Mouse (Mus musculus) heart, embryonic 14.5 days (tissue): ENCODE data around the gene Zbtb40. TPM values are rescaled to one million over a fixed set of nuclear protein-coding genes. Genes with fewer than 3 reads are reported as not detected.

ENCODE experiments used
- ATAC-seq: fragments of 200-750 bp; cut with Nextera tagmentation; 2 replicates; pipeline ENCODE4 v1.8.0; 2017; ENCODE audit warnings: low read depth, moderate TSS enrichment; ENCODE audit not compliant: insufficient number of reproducible peaks, insufficient read depth, low FRiP score
- H3K27ac ChIP-seq, 2 experiments: fragments of 200-500 bp in 1 of 2; fragments of 300-500 bp in 1 of 2; sonication (generic) in 1 of 2; replicated peaks in 1 of 2; 2 replicates each; pipeline ENCODE4 v1.5.1; 2012 to 2014; ENCODE audit warnings: low read depth in 2 of 2, low read length in 2 of 2, control low read depth in 1 of 2, mild to moderate bottlenecking in 1 of 2, mixed read lengths in 1 of 2; ENCODE audit not compliant: control insufficient read depth in 1 of 2, insufficient read depth in 1 of 2
- H3K27me3 ChIP-seq: fragments of 300-500 bp; sonication (generic); 2 replicates; pipeline ENCODE4 v1.6.1; 2014; ENCODE audit warnings: mild to moderate bottlenecking, low read length, control low read depth; ENCODE audit not compliant: control insufficient read depth, insufficient read depth
- H3K36me3 ChIP-seq: fragments of 300-500 bp; sonication (generic); 2 replicates; pipeline ENCODE4 v1.6.1; 2014; ENCODE audit warnings: mild to moderate bottlenecking, control low read depth, low read length, mixed read lengths; ENCODE audit not compliant: control insufficient read depth, insufficient read depth
- H3K4me1 ChIP-seq, 2 experiments: fragments of 200-500 bp in 1 of 2; fragments of 300-500 bp in 1 of 2; sonication (generic) in 1 of 2; 2 replicates each; pipeline ENCODE4 v1.6.1; 2012 to 2014; ENCODE audit warnings: low read length in 2 of 2, control low read depth in 1 of 2, mixed read lengths in 1 of 2; ENCODE audit not compliant: control insufficient read depth in 2 of 2, insufficient read depth in 2 of 2
- H3K4me2 ChIP-seq: fragments of 300-500 bp; sonication (generic); 2 replicates; pipeline ENCODE4 v1.6.1; 2014; ENCODE audit warnings: mild to moderate bottlenecking, low read length
- H3K4me3 ChIP-seq, 2 experiments: fragments of 200-500 bp in 1 of 2; fragments of 300-500 bp in 1 of 2; sonication (generic) in 1 of 2; 2 replicates each; pipeline ENCODE4 v1.5.1; 2012 to 2014; ENCODE audit warnings: low read length in 2 of 2, mild to moderate bottlenecking in 2 of 2, control low read depth in 1 of 2, low read depth in 1 of 2, moderate library complexity in 1 of 2; ENCODE audit not compliant: control insufficient read depth in 1 of 2, insufficient read depth in 1 of 2
- H3K9ac ChIP-seq: fragments of 300-500 bp; sonication (generic); 2 replicates; pipeline ENCODE4 v1.6.1; 2014; ENCODE audit warnings: mild to moderate bottlenecking, low read length
- H3K9me3 ChIP-seq: fragments of 300-500 bp; sonication (generic); 2 replicates; pipeline ENCODE4 v1.6.1; 2016; ENCODE audit warnings: low read length, control low read depth; ENCODE audit not compliant: control insufficient read depth
- WGBS: fragments of 180-500 bp; shearing (Covaris S2); extraction: QIAGEN DNeasy Blood & Tissue Kit; methylation state at CpG from one replicate; pipeline ENCODE4 v1.1.7; 2014; 5-methylcytosine and 5-hydroxymethylcytosine counted together
- polyA plus RNA-seq: library from polyadenylated mRNA; unstranded; fragments of >200 nt; fragmentation: Nextera tagmentation; extraction: Ambion mirVana; gene quantifications from 2 replicates; pipeline ENCODE4 v1.2.1, GENCODE M21; 2014

Zbtb40 gene
- polyA plus RNA-seq, 1 experiment from 2014 or later = 2.3 TPM

DNA sequence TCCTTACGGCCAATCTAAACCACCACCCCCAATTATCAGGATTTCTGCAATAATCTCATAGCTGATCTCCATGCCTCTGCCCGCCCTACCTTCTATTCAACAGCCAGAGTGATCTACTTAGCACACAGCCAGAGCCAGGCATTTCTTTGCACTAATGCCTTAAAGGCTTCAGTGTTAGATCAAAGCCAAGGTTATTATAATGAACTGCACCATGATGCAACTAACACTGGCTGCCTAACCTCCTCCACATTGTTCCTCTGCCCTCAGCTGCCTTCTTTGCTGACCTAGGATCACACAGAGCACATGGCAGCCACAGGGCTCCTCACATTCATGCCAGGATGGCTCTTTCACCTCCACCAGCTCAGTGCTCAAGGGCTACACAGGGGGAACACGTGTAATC lies 28.5 kb downstream of the Zbtb40 start:
- no peak overlapping the region for H3K4me2 ChIP-seq
- 0 out of 4 replicates have a peak, but pooled peaks cover 0 to under 1% of the 10 kb centered on the region in 2 experiments for H3K4me1 ChIP-seq
- WGBS = 74% methylated on average over 3 of the region's 3 CpGs
- H3K4me3 ChIP-seq = no peak overlapping the region
- no peak overlapping the region for H3K9ac ChIP-seq
- no peak for ATAC-seq
- H3K27ac ChIP-seq = no peak overlapping the region
- H3K36me3 ChIP-seq = peaks cover 33% of the 10 kb centered on the region
- H3K9me3 ChIP-seq = no peaks in the 10 kb centered on the region
- H3K27me3 ChIP-seq = no peaks in the 10 kb centered on the region

DNA sequence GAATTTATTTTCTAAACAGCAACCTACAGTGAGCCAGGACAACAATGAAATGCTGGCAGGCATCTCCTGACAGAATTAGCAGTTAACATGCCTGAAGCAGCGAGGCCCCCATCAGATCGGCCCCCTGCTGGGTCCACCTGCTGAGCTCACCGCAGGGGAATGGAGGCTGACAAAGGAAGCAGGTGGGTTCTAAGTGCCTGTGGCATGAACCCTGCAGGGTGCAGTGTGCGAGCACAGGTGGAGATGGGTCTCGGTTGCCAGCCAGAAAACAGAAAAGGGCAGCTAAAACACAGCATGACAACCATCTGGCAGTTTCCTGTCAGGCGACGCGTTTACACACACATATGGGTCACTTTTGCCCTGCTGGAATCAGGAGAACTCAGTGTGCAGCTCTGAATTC lies 32.7 kb downstream of the Zbtb40 start:
- H3K27me3 ChIP-seq = no peaks in the 10 kb centered on the region
- 66% methylated on average over 8 of the region's 8 CpGs for WGBS
- peaks cover 33% of the 10 kb centered on the region for H3K36me3 ChIP-seq
- no peak overlapping the region for H3K9ac ChIP-seq
- H3K27ac ChIP-seq = no peak overlapping the region
- H3K4me2 ChIP-seq = no peak overlapping the region
- no peak for ATAC-seq
- no peaks in the 10 kb centered on the region for H3K4me1 ChIP-seq
- H3K4me3 ChIP-seq = no peak overlapping the region
- H3K9me3 ChIP-seq = no peaks in the 10 kb centered on the region

DNA sequence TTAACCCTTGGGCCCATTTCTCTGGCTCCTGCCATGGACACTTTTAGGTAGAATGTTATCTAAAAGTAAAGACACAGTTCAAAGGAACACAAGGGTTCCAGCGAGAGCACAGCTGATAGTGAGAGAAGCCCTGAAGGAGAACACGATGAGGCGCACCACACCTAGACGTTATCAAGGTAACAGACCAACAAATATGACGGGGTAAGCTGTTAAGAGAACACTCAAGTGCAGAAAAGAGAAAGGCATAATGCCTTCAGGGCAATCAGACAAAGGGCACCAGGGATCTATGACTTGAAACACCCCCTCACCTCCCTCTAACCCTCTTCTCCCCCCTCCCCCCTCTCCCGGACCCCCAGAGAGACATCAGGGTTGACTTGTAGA lies 33.1 kb downstream of the Zbtb40 start:
- H3K27me3 ChIP-seq = no peaks in the 10 kb centered on the region
- H3K4me2 ChIP-seq = no peak overlapping the region
- H3K4me1 ChIP-seq = no peaks in the 10 kb centered on the region
- no peak overlapping the region for H3K9ac ChIP-seq
- H3K27ac ChIP-seq = no peak overlapping the region
- ATAC-seq = no peak
- H3K36me3 ChIP-seq = peaks cover 33% of the 10 kb centered on the region
- WGBS = 74% methylated on average over 6 of the region's 6 CpGs
- no peaks in the 10 kb centered on the region for H3K9me3 ChIP-seq
- H3K4me3 ChIP-seq = no peak overlapping the region

DNA sequence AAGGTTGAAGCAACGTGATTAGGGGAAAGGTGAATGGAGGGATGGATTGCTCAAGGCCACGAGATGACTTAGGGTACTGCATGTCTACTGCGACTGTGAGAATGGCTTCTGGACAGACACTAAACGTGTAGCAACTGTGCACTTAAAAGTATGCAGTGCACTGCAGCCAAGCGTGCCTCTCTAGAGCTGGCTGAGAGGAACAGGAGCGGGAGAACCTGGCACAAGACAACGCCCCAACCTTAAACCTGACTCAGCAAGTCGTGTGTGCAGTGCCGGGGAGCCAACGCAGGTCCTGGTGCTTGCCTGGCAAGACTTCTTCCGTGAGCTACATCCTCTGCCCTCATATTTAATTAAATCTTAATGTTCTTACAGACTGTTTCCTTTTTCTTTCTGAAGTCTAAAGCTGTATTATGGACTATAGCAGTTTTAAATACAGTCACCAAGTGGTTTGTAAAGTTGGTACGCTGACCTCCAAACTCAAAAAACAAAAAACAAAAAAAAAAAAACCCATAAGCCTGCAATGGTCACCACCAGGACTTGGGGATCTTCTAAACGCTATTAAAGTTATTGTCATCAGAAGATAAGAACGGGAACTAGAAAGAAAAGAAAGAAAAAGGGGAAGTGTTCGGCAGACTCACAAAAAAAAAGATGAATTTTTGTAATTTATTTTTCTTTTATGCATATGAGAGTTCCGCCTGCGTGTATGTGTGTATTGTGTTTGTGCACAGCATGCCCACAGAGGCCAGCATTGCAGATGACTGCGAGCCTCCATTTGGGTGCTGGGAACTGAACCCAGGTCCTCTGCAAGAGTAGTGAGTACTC lies 33.7 kb downstream of the Zbtb40 start:
- no peak overlapping the region for H3K9ac ChIP-seq
- peaks cover 33% of the 10 kb centered on the region for H3K36me3 ChIP-seq
- H3K4me2 ChIP-seq = no peak overlapping the region
- no peaks in the 10 kb centered on the region for H3K4me1 ChIP-seq
- ATAC-seq = no peak
- H3K27ac ChIP-seq = no peak overlapping the region
- H3K27me3 ChIP-seq = no peaks in the 10 kb centered on the region
- H3K9me3 ChIP-seq = no peaks in the 10 kb centered on the region
- WGBS = 89% methylated on average over 18 of the region's 18 CpGs
- H3K4me3 ChIP-seq = no peak overlapping the region

DNA sequence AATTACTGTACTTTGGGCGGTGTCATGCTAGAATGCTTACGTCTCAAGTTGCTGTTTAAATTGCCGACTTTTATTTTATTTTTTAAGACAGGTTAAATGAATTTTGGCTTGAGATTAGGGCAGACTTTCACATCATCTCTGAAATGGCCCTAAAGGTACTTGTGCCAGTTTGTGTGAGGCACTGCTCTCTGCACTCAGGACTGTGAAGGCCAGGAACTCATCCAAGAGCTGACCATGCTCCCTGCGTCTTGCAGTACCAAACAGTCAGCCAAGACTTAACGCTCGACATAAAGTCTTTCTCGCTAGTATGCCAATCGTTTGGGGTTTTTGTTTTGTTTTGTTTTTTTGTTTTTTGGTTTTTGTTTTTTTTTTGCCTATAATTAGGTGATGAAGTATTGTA lies 34.5 kb downstream of the Zbtb40 start:
- Histone ChIP-seq H3K27me3 (no peaks in the 10 kb centered on the region), H3K4me1 (no peaks in the 10 kb centered on the region), H3K36me3 (peaks cover 33% of the 10 kb centered on the region), H3K9ac (no peak overlapping the region), H3K27ac (no peak overlapping the region), H3K9me3 (no peaks in the 10 kb centered on the region), H3K4me2 (no peak overlapping the region), H3K4me3 (no peak overlapping the region)
- WGBS = 92% methylated on average over 8 of the region's 8 CpGs
- ATAC-seq = no peak

DNA sequence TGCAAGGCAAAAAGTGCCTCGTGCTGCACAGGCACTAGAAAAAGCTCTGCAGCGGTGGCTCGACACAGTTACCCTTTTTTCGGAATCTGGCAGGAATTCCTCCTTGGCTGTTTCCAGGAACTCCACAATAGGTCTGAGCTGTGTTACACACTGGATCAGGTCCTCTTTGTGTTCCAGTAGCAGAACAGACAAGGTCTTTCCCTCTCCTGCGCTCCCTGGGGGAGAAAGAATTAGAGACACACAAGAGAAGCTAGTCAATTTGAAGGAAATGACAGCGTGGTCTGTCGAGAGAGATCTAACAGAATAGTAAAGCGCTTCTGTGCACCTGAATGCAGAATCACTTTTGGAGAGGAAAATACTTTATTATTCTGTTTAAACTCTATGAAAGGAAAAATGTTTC lies 41.6 kb downstream of the Zbtb40 start:
- Histone ChIP-seq H3K9ac (no peak overlapping the region), H3K4me2 (no peak overlapping the region), H3K27ac (no peak overlapping the region), H3K36me3 (0 out of 2 replicates have a peak, but pooled peaks cover 13% of the 10 kb centered on the region), H3K4me3 (no peak overlapping the region), H3K9me3 (no peaks in the 10 kb centered on the region), H3K4me1 (no peaks in the 10 kb centered on the region), H3K27me3 (no peaks in the 10 kb centered on the region)
- ATAC-seq = no peak
- WGBS = 87% methylated on average over 8 of the region's 8 CpGs

DNA sequence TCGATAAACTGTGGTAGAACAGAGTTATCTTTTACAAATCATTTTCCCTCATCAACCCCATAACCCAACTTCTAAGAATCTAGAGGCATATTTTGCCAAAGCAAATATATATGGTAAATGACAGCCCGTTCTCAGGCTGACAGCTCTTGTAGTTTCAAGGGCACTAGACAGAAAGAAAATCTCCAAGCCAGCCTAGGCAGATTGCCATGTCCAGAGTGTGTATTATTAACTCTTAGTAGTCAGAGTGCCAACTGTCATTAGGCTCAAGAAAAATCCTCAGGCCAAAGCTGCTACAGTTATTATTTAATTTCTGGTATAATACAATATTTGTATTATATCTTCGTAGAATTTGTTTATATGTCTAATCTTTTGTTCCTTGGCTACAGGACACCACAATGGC lies 46.8 kb downstream of the Zbtb40 start:
- Histone ChIP-seq H3K27ac (no peak overlapping the region), H3K9ac (no peak overlapping the region), H3K36me3 (peaks cover 55% of the 10 kb centered on the region), H3K4me2 (no peak overlapping the region), H3K4me3 (no peak overlapping the region), H3K9me3 (no peaks in the 10 kb centered on the region), H3K4me1 (no peaks in the 10 kb centered on the region), H3K27me3 (no peaks in the 10 kb centered on the region)
- ATAC-seq = no peak
- 74% methylated on average over 3 of the region's 3 CpGs for WGBS

DNA sequence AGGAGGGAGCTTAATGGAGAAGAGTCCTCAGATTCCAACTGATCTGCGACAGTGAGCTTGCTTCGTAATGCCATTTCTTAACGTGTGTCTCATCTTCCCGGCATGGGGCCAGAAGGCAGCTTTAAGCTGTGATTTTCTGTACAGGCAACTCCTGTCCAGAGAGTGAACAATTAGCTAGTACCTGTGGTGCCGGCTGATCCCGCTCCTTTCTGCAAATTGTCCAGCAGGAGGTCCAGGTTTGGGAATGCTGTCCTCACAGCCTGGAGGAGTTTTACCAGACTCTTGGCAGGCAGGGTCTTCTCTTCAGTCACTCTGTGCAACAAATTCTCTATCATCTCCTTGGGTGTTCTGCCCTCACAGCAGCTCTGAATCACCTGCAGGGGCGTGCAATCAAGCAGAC lies 47.6 kb downstream of the Zbtb40 start:
- Histone ChIP-seq H3K9me3 (no peaks in the 10 kb centered on the region), H3K4me2 (no peak overlapping the region), H3K27me3 (no peaks in the 10 kb centered on the region), H3K4me3 (no peak overlapping the region), H3K4me1 (no peaks in the 10 kb centered on the region), H3K36me3 (peaks cover 57% of the 10 kb centered on the region), H3K9ac (no peak overlapping the region), H3K27ac (no peak overlapping the region)
- WGBS = 89% methylated on average over 7 of the region's 7 CpGs
- no peak for ATAC-seq
